Mouse (Mus musculus) left cerebral cortex, postnatal 4 days (tissue): ENCODE measurements around the gene Tbc1d9. TPM values are rescaled to one million over a fixed set of nuclear protein-coding genes. Genes with fewer than 3 reads are reported as not detected.
"Not testable (repeated sequence)": the region's sequence is repeated elsewhere in the genome, so short reads cannot be mapped to it uniquely, and the experiment has no call there.

Source experiments
- DNase-seq: peaks from one replicate; pipeline ENCODE4 v3.0.0-alpha.2; 2022
- intact Hi-C: fragments of 180-260 bp; cut with DNase I; formaldehyde crosslinking; loops from one replicate; pipeline ENCODE4 v1.15.1; 2025
- total RNA-seq, 2 experiments: library from RNA; stranded (reverse); gene quantifications; 2 replicates each; pipeline ENCODE4 v1.2.3; 2021

Tbc1d9 gene
- total RNA-seq, 2 experiments from 2014 or later: 122 to 129 TPM

- DNase-seq, intact Hi-C loops: not testable (repeated sequence)
These were observed 149.9 kb downstream of the Tbc1d9 start for GRCm38 (mm10) chr8:83315084-83315483.

- intact Hi-C loops: no loop called here
- no peak for DNase-seq
These were observed 150.5 kb downstream of the Tbc1d9 start for GRCm38 (mm10) chr8:83315691-83316090.

GRCm38 (mm10) chr8:83320543-83320942 lies 155.4 kb downstream of the Tbc1d9 start:
- no peak for DNase-seq
- intact Hi-C loops: no loop called here

GRCm38 (mm10) chr8:83322374-83322773 lies 157.2 kb downstream of the Tbc1d9 start:
- no peak for DNase-seq
- intact Hi-C loops: no loop called here

Other genes starting within 250 kb of the Tbc1d9 start
- 1 to 10 TPM; 1.3 to 2.6 TPM for gene Gm10645, start 818 bp downstream of the Tbc1d9 start, total RNA-seq
- not detected for gene Ucp1, start 125.0 kb downstream of the Tbc1d9 start, total RNA-seq
- gene Elmod2, start 167.1 kb downstream of the Tbc1d9 start, total RNA-seq: 10 to 100 TPM; 19.5 to 19.7 TPM
- gene Mgat4d, start 183.1 kb downstream of the Tbc1d9 start, total RNA-seq: not detected
- gene Clgn, start 224.5 kb downstream of the Tbc1d9 start, total RNA-seq: 10 to 100 TPM in 1 of 2 experiments, 1 to 10 TPM in 1; 9.6 to 10.0 TPM